Mouse (Mus musculus) stomach, embryonic 16.5 days (tissue): ENCODE measurements around the gene Sorcs2. TPM values are rescaled to one million over a fixed set of nuclear protein-coding genes. Genes with fewer than 3 reads are reported as not detected.

Experiments used
- ATAC-seq: fragments of 200-750 bp; cut with Nextera tagmentation; 2 replicates; pipeline ENCODE4 v1.8.0; 2017; ENCODE audit warnings: moderate number of reproducible peaks, moderate TSS enrichment; ENCODE audit not compliant: insufficient read depth, low FRiP score
- H3K27ac ChIP-seq: fragments of 300-500 bp; sonication (generic); 2 replicates; pipeline ENCODE4 v1.5.1; 2014; ENCODE audit warnings: low read length
- H3K27me3 ChIP-seq: fragments of 300-500 bp; sonication (generic); 2 replicates; pipeline ENCODE4 v1.6.1; 2014; ENCODE audit warnings: low read length, control low read depth, mixed read lengths; ENCODE audit not compliant: control insufficient read depth, insufficient read depth
- H3K36me3 ChIP-seq: fragments of 300-500 bp; sonication (generic); 2 replicates; pipeline ENCODE4 v1.6.1; 2014; ENCODE audit warnings: low read length; ENCODE audit not compliant: control insufficient read depth, insufficient read depth
- H3K4me1 ChIP-seq: fragments of 300-500 bp; sonication (generic); 2 replicates; pipeline ENCODE4 v1.6.1; 2014; ENCODE audit warnings: low read length, control low read depth, mixed read lengths; ENCODE audit not compliant: control insufficient read depth, insufficient read depth
- H3K4me2 ChIP-seq: fragments of 300-500 bp; sonication (generic); 2 replicates; pipeline ENCODE4 v1.6.1; 2014; ENCODE audit warnings: low read depth, low read length, mixed read lengths
- H3K4me3 ChIP-seq: fragments of 300-500 bp; sonication (generic); replicated peaks from 2 replicates; pipeline ENCODE4 v1.5.1; 2014; ENCODE audit warnings: mild to moderate bottlenecking, low read length
- H3K9ac ChIP-seq: fragments of 300-500 bp; sonication (generic); 2 replicates; pipeline ENCODE4 v1.6.1; 2014; ENCODE audit warnings: low read length
- H3K9me3 ChIP-seq: fragments of 300-500 bp; sonication (generic); replicated peaks from 2 replicates; pipeline ENCODE4 v1.6.1; 2016; ENCODE audit warnings: low read length, control low read depth; ENCODE audit not compliant: control insufficient read depth
- WGBS: fragments of 180-500 bp; shearing (Covaris S2); extraction: QIAGEN DNeasy Blood & Tissue Kit; methylation state at CpG from one replicate; pipeline ENCODE4 v1.1.7; 2014; 5-methylcytosine and 5-hydroxymethylcytosine counted together
- polyA plus RNA-seq: library from polyadenylated mRNA; unstranded; fragments of >200 nt; fragmentation: Nextera tagmentation; extraction: Ambion mirVana; gene quantifications from 2 replicates; pipeline ENCODE4 v1.2.1, GENCODE M21; 2015

Gene Sorcs2
- polyA plus RNA-seq, 1 experiment from 2014 or later: 11.8 TPM

- no peak overlapping the region for H3K27ac ChIP-seq
- 47% methylated on average over 5 of the region's 5 CpGs for WGBS
- 0 out of 2 replicates have a peak, but pooled peaks cover 5% of the 10 kb centered on the region for H3K4me1 ChIP-seq
- H3K9ac ChIP-seq: no peak overlapping the region
- no peak overlapping the region for H3K4me3 ChIP-seq
- no peak for ATAC-seq
- H3K27me3 ChIP-seq: no peaks in the 10 kb centered on the region
- no peaks in the 10 kb centered on the region for H3K9me3 ChIP-seq
- H3K36me3 ChIP-seq: no peaks in the 10 kb centered on the region
- no peak overlapping the region for H3K4me2 ChIP-seq
These were observed 106.7 kb downstream of the Sorcs2 start for GRCm38 (mm10) chr5:36291191-36291590.

- no peaks in the 10 kb centered on the region for H3K9me3 ChIP-seq
- no peak overlapping the region for H3K9ac ChIP-seq
- no peak overlapping the region for H3K4me3 ChIP-seq
- no peak overlapping the region for H3K4me2 ChIP-seq
- H3K36me3 ChIP-seq: no peaks in the 10 kb centered on the region
- ATAC-seq: no peak
- H3K27ac ChIP-seq: no peak overlapping the region
- H3K27me3 ChIP-seq: no peaks in the 10 kb centered on the region
- 51% methylated on average over 10 of the region's 10 CpGs for WGBS
- peaks cover 11% of the 10 kb centered on the region for H3K4me1 ChIP-seq
These were observed 112.5 kb downstream of the Sorcs2 start for GRCm38 (mm10) chr5:36285405-36285804.

GRCm38 (mm10) chr5:36279896-36280295 is 118.0 kb downstream of the Sorcs2 start:
- 77% methylated on average over 12 of the region's 12 CpGs for WGBS
- no peak for ATAC-seq
- Histone ChIP-seq H3K27ac (no peak overlapping the region), H3K36me3 (no peaks in the 10 kb centered on the region), H3K4me3 (no peak overlapping the region), H3K9ac (no peak overlapping the region), H3K4me1 (0 out of 2 replicates have a peak, but pooled peaks cover 4% of the 10 kb centered on the region), H3K4me2 (no peak overlapping the region), H3K27me3 (no peaks in the 10 kb centered on the region), H3K9me3 (no peaks in the 10 kb centered on the region)

DNA sequence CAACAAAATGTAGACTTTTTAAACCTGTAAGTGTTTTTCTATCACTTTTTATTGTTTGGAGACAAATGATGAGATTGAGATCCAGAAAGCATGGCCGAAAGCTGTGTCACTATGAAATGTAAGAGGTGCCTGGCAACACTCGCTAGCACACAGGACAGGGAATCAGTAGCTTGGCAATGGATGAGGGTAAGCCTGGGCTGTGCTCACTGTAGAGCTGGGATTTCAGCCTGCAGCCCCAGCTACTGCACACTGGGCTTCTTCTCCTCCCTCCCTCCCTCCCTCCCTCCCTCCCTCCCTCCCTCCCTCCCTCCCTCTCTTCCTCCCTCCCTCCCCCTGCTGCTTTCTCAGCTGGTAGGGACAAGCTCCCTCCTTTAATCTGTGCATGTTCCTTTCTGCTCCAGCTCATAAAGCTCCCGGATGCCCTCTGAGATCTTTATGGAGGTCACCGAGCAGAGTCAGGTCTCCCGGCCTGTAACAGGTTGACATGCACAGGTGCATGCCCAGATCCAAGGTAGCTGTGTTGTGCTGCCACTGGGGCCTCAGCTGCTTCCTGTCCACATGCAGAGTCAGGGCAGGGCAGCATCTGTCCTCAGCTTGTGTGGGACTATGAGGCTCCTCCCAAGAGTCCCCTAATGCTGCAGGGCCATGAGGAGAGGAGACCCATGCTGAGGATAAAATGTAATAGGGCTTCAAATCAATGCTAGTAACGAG is 123.1 kb downstream of the Sorcs2 start:
- no peaks in the 10 kb centered on the region for H3K36me3 ChIP-seq
- no peak overlapping the region for H3K9ac ChIP-seq
- ATAC-seq: no peak
- no peak overlapping the region for H3K4me2 ChIP-seq
- H3K9me3 ChIP-seq: no peaks in the 10 kb centered on the region
- WGBS: 68% methylated on average over 6 of the region's 6 CpGs
- no peaks in the 10 kb centered on the region for H3K4me1 ChIP-seq
- no peak overlapping the region for H3K4me3 ChIP-seq
- H3K27me3 ChIP-seq: no peaks in the 10 kb centered on the region
- H3K27ac ChIP-seq: no peak overlapping the region

DNA sequence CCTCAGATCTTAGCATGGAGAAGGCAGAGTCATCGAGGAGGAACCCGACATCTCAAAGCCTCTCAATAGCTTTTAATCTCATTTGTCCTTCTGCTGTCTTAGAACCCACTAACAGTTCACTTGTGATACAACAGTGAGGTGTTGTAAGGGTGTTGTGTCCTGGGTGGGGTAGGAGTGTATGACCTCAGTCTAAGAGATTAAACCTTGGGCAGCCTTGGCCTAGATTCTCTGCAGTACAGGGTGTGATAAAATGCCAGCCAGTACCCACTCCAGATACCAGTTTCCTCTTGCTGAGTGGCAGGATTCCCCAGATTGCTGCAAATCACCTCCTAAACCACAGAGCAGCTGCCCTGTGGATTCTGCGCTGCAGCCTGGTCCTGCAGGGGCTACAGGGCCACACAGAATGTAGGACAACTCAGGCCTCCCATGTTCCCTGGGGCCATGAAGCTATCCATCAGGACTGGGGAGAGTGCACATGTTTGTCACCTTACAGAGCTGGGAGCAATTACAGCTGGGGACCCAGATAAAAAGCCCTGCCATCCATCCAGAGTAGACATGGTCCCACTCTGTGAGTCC is 130.7 kb downstream of the Sorcs2 start:
- no peaks in the 10 kb centered on the region for H3K9me3 ChIP-seq
- H3K9ac ChIP-seq: no peak overlapping the region
- no peak overlapping the region for H3K27ac ChIP-seq
- WGBS: 90% methylated on average over 3 of the region's 3 CpGs
- 0 out of 2 replicates have a peak, but pooled peaks cover 5% of the 10 kb centered on the region for H3K4me1 ChIP-seq
- H3K4me3 ChIP-seq: no peak overlapping the region
- ATAC-seq: no peak
- H3K36me3 ChIP-seq: no peaks in the 10 kb centered on the region
- no peaks in the 10 kb centered on the region for H3K27me3 ChIP-seq
- no peak overlapping the region for H3K4me2 ChIP-seq

GRCm38 (mm10) chr5:36260862-36261261 is 137.1 kb downstream of the Sorcs2 start:
- H3K4me3 ChIP-seq: no peak overlapping the region
- no peak overlapping the region for H3K4me2 ChIP-seq
- H3K27ac ChIP-seq: peak overlapping the region; percentile 12; the same call in 1 of the 2 replicates
- H3K9ac ChIP-seq: no peak overlapping the region; the same call in 1 of the 2 replicates
- 45% methylated on average over 12 of the region's 12 CpGs for WGBS
- H3K4me1 ChIP-seq: peaks cover 15% of the 10 kb centered on the region
- ATAC-seq: peak; percentile 34; the same call in 1 of the 2 replicates
- no peaks in the 10 kb centered on the region for H3K27me3 ChIP-seq
- no peaks in the 10 kb centered on the region for H3K36me3 ChIP-seq
- H3K9me3 ChIP-seq: no peaks in the 10 kb centered on the region

- no peak overlapping the region for H3K27ac ChIP-seq
- ATAC-seq: no peak
- no peaks in the 10 kb centered on the region for H3K36me3 ChIP-seq
- H3K4me1 ChIP-seq: peaks cover 18% of the 10 kb centered on the region
- no peaks in the 10 kb centered on the region for H3K27me3 ChIP-seq
- no peak overlapping the region for H3K4me2 ChIP-seq
- H3K9me3 ChIP-seq: no peaks in the 10 kb centered on the region
- H3K9ac ChIP-seq: no peak overlapping the region
- 36% methylated on average over 6 of the region's 6 CpGs for WGBS
- H3K4me3 ChIP-seq: no peak overlapping the region
These were observed 138.2 kb downstream of the Sorcs2 start for GRCm38 (mm10) chr5:36259691-36260124.

GRCm38 (mm10) chr5:36258387-36259181 is 139.4 kb downstream of the Sorcs2 start:
- no peak overlapping the region for H3K4me2 ChIP-seq
- no peak overlapping the region for H3K27ac ChIP-seq
- H3K4me3 ChIP-seq: no peak overlapping the region
- no peaks in the 10 kb centered on the region for H3K36me3 ChIP-seq
- 85% methylated on average over 12 of the region's 12 CpGs for WGBS
- H3K9me3 ChIP-seq: no peaks in the 10 kb centered on the region
- peaks cover 26% of the 10 kb centered on the region for H3K4me1 ChIP-seq
- H3K9ac ChIP-seq: no peak overlapping the region
- no peaks in the 10 kb centered on the region for H3K27me3 ChIP-seq
- no peak for ATAC-seq

DNA sequence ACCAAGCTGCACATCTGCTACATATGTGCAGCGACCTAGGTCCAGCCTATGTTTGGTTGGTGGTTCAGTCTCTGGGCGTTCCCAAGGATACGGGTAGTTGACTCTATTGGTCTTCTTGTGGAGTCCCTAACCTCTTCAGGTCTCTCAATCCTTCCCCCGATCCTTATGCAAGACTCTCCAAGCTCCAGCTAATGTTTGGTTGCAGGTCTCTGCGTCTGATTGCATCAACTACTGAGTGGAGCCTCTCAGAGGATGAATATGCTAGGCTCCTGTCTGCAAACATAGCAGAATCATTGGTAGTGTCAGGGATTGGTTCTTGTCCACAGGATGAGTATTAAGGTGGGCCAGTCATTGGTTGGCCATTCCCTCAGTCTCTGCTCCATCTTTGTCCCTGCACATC is 140.9 kb downstream of the Sorcs2 start:
- no peak overlapping the region for H3K9ac ChIP-seq
- H3K27me3 ChIP-seq: no peaks in the 10 kb centered on the region
- no peak overlapping the region for H3K4me3 ChIP-seq
- H3K4me1 ChIP-seq: peaks cover 31% of the 10 kb centered on the region
- no peak overlapping the region for H3K27ac ChIP-seq
- H3K4me2 ChIP-seq: no peak overlapping the region
- no peak for ATAC-seq
- H3K36me3 ChIP-seq: no peaks in the 10 kb centered on the region
- H3K9me3 ChIP-seq: no peaks in the 10 kb centered on the region
- 89% methylated on average over 5 of the region's 5 CpGs for WGBS
